Mouse (Mus musculus) yolk sac, embryonic 10.5 days (tissue): Measurements from ENCODE around the gene Foxm1.
A peak's percentile ranks its signal among the peaks of the same experiment; 100 is the strongest.

Source experiments
- DNase-seq: peaks from one replicate; pipeline ENCODE4 v3.0.0-alpha.2; 2017; ENCODE audit warnings: low spot score

The Foxm1 gene

DNA sequence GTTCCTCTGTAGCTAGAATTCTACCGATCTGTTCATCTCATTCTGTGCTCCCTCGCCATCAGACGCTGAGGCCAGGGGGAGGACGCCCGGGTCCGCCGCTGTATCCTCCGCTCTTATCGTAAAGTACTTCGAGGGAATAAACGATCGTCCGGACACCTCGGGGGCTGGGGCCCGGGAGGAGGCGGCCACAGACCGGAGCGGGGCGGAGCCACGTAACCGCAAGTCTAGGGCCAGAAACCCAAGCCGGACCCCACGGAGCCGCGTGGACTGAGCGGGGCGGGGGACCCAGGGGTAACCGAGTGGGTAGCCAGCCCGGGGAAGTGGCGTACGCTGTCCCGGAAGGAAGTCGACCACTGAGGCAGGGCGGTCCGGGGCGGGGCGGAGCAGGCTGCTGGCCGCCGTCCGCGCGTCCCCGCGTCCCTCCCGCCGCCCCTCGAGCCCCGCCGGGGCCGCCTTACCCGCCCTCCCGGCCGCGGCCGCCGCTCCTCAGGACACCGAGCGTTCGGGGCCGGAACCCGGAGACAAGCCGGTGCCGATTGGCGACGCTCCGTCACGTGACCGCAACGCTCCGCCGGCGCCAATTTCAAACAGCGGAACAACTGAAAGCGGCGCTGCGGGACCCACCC is at the start of gene Foxm1, which contains the start of gene Rhno1:
Foxm1 (plus strand) TSS at position 587 of the 626 bp plus-strand sequence.
Rhno1 (minus strand) TSS at position 531 of the 626 bp plus-strand sequence.
- DNase-seq, result peak; percentile 89

DNA sequence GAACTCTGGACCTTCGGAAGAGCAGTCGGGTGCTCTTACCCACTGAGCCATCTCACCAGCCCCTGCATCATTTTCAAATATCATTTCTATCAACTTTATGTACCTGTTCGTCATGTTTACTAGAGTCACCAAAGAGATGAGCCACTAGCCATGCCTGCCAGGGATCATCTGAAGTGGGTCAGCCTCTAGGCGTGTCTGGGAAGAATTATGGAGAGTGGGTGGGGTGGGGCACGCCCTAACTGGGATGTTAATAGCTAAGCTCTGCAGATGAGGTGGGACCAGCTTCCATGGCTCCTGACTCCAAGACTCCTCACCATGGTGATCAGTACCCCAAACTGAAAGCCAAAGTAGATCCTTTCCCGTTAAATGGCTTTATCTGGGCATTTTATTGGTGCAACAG is 48.0 kb upstream of the Foxm1 start:
- no peak for DNase-seq

DNA sequence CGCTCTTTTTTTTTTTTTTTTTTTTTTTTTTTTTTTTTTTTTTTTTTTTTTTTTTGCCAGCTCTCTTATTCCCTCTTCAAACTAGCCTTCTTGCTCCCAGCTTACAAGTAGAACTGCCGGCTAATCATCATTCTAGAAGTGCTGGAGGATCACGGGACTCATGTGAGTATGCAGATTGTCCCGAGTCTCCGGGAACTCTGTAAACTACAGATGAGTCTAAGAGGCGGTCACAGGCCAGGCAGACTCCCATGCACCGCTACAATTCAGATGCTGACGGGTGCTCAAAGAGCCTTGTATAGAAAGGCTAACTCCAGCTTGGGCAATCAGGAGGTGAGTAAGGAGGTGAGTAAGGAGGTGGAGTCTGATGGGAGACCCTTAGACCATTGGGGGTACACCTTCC is 47.2 kb upstream of the Foxm1 start:
- no peak for DNase-seq

DNA sequence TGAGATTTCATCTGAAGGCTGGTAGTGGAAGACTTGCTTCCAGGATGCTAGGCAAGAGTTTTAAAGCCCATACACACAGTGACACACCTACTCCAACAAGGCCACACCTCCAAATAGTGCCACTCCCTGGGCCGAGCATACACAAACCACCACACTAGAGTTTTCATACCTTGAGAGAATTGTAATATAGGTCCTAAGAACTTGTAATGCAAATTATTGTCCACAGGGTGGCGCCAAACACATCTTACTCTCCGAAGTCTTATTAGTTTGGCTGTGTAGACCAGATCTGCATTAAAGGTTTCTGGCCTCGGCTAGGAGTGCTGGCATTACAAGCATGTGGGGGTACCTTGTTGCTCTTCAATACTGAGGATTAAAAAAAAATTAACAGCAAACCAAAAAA is 44.5 kb upstream of the Foxm1 start:
- DNase-seq, result peak; percentile 38

DNA sequence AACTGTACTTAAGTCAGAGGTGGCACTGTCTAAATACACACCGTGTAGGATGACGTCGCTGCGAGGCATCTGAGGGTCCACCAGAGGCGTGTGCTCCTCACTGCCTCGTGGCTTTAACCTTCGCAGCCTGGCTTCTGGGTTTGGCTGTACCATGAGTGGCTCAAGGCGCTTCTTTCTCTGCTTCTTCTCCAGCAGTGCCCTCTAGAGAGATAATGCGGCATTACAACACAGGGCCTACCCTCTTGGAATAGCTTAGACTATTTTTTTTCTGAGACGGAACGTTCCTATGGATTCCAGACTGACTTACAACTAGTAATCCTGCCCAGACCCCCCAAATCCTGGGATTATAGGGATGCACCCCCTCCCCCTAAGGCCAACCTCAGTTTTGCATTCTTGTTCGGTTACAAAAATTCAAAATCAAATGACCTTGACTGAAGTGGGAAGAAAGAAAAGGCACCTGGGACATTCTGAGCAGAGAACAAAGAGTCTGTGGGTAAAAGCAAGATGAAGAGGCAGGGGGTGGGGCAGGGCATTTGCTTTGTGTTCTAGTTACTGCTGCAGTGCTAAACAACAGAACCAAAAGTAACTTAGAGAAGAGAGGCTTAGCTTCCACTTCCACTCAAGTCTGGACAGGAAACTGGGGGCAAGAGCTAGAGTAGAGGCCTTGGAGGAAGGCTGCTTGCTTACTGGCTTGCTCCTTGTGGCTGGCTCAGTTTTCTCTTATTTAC is 28.2 kb upstream of the Foxm1 start:
- DNase-seq, result peak; percentile 77

DNA sequence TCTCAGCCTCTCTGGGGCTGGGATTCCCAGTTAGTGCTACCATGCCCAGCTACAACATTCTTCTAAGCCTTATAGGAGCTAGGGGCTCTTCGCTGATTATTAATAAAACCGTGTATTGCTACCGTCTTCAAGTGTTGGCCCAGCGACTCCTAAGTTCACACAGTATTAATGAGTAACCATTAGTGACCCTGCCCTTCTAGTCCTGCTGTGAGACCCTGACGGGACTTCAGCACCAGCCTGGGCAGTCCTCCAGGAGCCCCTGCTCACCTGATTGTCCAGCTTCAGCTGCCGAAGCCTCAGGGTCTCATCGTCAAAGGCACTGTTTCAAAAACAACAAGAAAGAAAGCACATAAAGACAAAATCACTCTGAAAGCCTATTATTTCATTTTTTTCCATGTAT is 25.3 kb upstream of the Foxm1 start:
- DNase-seq, result peak; percentile 60

DNA sequence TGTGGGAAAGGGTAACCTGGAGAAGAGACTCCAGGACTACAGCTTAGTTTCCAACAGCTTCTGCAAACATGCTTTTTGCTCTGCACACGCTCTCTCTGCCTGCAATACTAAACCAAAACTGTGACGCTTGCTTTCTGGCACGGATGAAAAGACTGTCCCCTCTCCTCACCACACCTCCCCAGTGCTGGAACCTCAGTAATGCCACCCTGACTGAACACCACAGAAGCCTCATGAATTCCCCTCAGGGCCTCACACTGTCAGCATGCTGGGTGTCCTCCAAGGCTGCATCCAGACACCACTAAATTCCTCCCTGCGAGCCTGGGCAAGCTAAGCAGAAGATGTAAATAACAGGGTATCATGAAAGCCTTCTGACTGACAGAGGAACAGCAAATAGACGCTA is 23.9 kb upstream of the Foxm1 start:
- DNase-seq, result peak; percentile 36

DNA sequence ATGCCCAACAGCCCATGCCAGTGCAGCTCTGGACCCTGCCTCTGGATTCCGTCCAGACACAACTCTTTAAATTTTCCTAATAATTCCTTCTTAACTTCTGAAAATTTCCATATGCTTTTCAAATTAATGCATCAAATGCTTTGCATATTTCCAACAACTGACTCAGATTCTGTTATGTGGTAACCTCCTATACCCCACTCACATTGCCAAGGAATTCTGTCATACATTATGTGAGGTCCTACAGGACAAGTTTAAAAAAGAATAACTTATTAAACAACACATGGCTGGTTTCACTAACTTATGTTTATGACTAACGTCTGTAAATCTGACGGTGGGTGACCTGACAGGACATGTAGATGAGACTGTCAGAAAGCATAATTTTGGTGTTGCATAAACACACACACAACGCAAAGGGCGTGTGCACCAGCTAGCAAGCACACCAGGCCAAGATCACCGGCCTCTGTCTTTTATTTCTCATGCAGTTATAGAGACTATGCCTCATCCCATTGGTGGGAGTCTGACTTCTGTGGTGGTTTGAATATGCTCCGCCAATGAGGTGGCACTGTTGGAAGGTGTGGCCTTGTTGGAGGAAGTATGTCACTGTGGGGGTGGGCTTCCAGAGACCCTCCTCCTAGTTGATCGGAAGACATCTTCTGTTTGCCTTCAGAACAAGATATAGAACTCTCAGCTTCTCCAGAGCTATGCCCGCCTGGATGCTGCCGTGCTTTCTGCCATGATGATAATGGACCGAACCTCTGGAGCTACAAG is 20.6 kb upstream of the Foxm1 start:
- no peak for DNase-seq

DNA sequence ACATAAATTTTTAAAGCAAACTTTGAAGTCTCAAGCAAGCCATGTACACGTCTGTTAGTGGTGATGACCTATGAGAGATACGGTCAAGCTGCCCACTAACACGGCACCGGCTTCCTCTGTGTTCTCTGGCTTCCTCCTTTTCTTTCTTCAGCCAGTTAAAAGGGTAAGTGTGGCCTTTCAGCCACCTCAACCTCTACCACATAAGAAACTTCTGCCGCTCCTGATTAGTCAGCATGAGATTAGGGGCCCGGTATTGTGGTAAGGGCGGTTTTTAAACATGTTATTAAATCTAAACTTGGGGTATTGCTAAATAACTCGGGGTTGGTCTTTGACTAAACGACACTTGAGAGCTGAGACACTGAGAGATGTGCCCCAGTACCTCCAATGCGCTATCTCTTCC is 17.1 kb upstream of the Foxm1 start:
- no peak for DNase-seq

DNA sequence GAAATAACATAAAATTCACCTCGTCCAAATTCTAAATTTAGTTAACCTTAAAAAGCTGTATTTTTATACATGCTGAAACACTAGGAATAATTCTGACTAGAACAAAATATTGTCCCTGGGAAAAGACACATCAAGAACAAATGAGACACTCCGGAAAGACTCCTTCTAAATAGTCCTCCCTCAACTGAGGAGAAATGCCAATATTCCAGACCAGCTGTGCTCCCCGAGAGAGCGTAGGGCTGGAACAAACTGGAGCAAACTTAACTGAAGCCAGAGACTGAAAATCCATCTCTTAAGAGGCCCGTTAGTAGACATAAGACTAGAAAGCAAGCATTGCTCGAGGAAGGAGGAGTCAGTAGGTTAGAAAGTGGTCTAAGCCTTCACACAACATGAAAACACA is 16.0 kb upstream of the Foxm1 start:
- no peak for DNase-seq

DNA sequence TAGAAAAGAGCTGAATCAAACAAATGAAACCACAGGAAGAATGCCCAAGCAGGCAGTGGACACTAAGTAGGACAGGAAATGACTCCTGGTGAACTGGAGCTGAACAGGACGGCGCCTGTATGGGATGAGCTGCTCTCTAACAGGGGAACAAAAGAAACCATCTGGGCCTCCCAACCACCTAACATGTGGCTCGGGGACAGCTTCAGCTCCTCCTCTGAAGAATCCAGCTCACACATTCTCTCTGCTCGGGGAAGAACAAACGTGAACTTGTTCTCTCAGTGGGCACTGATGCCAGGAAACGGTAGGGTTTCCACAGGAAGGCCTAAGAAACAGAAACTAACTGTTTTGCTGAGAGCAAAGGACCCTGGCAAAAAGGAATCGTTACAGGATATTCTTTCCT is 13.1 kb upstream of the Foxm1 start:
- DNase-seq, result no peak

DNA sequence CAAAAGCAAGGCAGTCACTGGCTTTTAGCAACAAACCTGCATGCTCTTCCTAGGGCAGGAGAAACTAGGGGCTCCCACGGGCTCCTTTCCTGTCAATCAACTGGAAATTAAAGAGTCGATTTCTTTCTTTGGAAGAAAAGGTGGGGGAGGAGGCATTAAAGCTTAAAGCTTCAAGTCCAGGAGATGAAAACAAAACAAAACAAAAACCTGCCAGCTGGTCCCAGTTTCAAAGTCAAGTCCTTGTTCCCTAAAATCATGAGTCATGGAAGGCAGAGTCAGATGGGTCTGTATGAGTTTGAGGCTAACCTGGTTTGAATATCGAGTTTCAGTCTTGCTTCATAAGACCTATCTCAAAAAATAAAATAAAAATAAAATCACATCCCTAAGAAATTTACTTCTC is 8.6 kb upstream of the Foxm1 start:
- no peak for DNase-seq

DNA sequence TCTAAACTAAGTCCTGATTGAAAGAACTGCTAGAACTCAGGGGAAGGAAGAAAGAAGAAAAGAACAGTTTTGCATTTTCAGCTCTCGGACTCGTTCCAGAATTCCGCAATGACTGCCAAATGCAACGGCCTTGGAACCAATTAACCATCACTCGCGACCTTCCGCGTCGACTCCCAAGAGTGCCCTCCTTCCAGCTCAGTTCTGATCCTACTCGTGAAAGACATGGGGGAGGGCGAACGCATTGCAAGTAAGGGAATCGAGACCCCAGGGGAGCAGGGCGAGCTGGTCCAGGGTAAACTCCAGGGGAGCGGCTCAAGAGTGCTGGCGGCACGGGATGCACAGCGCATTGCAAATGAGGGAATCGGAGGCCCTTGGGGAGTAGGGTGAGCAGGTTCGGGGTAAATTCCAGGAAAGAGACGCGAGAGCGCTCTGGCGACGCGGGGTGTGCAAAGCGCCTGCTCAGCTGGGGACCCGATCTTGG is 7.5 kb upstream of the Foxm1 start:
- no peak for DNase-seq

DNA sequence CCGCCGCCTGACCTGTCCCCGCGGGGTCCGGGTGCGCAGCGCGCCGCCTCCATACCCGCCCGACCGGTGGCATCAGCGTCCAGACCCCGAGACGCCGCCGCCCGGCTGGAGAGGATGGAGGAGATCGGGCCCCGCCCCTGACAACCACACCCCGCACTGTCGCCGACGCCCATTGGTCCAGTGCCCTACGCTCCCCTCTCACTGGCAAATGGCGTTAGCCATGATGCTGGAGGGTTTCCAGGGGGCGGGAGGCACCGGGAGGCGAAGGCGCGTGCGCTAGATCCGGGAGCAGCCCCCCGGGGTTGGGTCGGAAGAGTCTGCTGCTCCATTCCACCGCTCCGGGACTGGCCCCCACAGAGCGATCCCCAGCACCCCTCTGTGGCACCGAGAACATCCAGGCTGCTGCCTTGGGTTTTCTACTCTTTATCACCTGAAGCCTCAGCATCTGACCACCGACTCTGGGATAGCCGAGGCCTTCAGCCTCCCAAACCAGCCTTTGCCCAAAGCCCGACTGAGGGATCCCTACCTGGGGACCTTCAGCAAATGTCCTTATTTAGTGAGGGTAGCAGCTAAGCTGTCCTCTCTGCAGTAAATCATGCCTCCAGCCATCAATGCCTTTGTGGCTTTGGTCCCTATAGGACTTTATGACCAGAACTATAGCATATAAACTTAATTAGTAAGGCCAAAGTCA is 6.9 kb upstream of the Foxm1 start, which contains the start of gene Tulp3:
Tulp3 (minus strand) TSS at position 126 of the 691 bp plus-strand sequence.
- peak; percentile 96 for DNase-seq

DNA sequence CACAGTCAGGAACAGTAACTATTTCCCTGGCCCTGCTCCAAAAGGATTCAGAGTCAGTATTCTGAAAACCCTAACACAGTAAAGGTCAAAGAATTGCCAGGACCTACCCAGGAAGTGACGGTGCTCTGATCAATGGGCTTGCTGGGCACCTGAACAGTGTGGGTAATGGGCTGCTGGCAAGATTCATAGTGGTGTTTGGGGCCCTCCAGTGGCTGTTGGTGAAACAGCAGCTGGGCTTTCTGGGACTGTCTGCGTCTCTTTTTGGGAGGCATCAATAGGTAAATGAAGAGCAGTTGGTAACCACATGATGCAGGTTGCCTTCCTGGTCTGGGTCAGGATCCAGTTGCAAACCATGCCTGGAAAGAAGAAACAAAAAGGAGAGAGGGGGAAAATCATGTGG is 3.8 kb upstream of the Foxm1 start:
- DNase-seq, result no peak

DNA sequence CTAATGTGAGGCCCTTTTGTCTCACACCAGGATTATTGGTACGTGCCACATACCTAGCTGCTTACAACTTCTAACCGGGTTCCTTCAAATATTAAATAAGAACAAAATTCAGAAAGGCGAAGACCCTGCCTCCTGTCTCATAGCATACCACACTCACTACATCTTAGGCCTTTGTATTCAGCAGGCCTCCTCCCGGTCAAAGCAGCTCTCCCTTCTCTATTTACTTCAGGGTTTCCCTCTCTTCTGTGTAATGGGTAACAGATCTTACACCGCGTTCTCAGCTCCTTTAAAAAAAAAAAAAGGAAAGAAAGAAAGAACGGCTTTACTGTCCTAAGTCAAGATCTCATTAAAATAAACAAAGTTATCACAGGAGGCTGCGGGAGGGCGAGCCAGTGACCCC is 866 bp upstream of the Foxm1 start:
- no peak for DNase-seq

DNA sequence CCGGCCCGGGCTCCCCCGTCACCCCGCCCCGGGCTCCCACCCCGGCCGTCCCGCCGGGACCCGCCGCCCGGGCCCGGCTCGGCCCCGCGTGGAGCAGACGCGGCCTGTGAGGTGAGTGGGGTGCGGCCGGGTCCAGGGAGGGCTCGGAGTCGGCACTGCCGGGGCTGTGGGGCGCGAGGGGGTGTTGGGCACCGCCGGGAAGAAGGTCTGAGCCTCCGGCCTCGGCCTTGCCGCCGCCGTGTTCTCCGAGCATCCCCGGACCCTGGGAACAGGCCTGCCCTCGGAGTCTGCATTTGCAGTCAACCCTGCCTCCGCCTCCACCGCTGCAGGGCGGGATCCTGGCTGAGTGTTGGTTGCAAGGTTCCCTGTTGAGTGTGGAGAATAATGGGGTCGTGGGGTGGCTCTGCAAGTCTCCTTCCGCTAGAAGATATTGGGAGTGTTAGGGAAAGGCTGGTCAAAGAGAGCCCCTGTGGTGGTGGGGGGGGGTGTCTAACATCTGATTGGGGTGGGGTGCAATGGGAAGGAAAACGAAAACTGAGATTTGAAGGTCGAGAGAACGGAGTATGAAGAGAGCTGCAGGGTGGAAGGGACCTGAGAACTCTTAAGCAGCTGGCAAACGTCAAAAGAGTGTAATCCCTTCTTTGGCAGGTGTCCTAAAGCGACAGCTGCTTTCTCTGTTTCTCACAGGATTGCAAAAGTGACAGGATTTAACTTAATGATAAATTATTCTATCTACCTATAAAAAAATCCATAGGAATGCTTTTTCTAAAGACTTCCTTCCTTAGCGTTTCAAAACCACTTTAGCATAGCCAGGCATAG is 449 bp downstream of the Foxm1 start:
- no peak for DNase-seq

DNA sequence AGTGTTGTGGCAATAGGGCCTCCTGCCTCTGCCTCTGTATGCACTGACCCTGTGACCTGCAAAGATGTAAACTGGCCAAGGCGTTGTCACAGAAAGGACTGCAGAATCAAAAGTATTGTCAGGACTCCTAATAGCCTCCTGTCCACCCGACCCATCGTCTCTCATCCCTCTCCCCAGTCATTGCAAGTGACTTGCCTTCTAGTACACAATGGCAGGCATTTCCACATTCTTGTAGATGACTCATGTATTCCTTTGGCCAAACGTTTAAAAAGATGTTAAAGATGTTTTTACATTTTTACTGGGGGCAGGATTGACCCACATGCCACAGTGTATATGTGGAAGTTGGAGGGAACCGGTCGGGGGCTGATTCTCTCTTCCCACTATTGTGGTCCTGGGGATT is 2.0 kb downstream of the Foxm1 start:
- DNase-seq, result no peak

DNA sequence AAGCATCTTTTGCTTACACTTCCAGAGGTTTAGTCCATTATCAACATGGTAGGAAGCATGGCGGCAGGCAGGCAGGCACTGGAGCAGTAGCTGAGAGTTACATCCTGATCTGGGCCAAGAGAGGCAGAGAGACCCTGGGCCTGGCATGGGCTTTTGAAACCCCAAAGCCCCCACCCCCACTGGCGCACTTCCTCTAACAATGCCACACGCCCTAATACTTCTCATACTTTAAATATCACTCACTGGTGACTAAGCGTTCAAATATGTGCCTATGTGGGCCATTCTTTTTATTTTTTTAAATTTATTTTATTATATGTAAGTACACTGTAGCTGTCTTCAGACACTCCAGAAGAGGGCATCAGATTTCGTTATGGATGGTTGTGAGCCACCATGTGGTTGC is 3.7 kb downstream of the Foxm1 start:
- DNase-seq, result no peak

DNA sequence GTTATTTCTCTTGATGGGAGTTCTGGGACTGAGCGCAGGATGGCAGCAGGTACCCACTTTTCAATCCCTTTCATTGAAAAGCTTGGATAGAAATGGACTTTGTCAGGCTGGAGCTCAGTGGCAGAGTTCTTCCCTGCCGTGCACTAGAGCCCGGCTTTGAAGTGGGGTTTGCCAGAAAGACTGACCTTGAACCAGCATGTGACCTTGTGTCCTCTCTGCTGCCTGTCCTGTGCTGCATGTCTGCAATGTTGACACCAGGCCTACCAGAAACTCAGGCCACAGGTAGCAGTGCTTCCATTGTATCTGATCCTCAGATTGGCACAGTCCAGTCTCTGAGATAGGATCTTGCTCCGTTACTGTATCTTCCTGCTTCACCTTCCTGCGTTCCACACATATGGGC is 7.3 kb downstream of the Foxm1 start:
- DNase-seq, result no peak

DNA sequence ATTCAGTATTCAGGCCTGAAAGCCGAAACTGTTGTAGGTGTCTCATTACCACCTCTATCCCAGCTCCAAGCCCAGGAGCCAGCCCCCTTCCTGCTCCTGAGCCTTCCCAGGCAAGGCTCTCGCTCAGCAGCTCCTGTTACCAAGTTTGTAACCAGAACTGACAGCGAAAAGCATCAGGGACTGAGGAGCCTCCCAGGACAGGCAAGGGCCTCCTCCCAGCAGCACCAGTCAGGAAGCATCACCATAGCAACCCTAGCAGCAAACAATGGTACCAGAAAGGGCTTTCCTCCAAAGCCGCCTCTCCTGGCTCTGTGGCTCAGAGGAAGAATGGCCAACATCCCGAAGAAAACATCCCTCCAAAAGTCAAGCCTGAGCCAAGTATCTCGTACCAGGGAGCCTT is 12.4 kb downstream of the Foxm1 start, which contains the start of the genes Tex52 and Gm44596:
Tex52 (plus strand) TSS at position 265 of the 400 bp plus-strand sequence.
Gm44596 (plus strand) TSS at position 312 of the 400 bp plus-strand sequence.
- no peak for DNase-seq
